ENCODE assay signal across 13 mouse cellular contexts in the genomic region with DNA sequence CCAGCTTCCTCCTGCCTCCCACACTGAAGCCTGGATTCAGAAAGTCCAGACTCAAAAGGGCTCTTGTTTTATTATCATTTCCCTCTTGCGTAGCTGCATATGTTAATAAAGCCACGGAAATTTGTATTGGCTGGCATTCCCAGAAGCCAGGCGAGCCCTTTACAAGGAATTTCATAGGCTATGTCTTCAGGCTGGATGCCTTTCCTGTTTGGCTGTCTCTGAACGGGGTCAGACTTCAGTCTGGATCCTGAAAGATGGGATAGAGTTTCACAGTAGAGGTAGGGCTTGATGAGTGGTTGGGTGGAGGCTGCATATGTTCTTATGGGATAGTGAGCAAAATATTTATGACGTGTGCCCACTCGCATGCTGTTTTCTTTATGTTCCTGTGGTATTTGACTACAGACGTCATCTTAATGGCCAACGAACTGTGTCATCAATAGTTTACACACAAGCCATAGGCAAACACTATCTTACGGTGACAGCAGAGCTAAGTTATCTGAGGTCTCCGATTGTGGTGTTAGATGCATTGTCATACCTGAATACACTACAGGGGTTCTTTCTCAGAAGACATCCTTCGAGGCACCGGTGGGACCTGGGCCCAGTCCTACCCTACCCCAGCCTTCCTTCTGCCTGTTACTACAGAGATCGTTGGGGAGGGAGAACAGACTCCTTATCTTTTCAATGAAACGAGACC.
DNase-seq lines count a peak whose midpoint lies in the region; ATAC-seq and TF ChIP-seq lines count a peak whose summit lies in the region.
"Had no signal": no experiment of that assay in that cellular context is flagged by ENCODE, and none has a peak within 500 bp of the region (broad histone marks: within the 10 kb centered on the region; RNA-seq: fewer than 3 reads in every experiment).

No protein-coding gene starts in this region.

- H3K9me3 ChIP-seq in heart, embryonic 13.5 days, result no peaks in the 10 kb centered on the region
- H3K9me3 ChIP-seq in midbrain, embryonic 13.5 days, result no peaks in the 10 kb centered on the region
- H3K9me3 ChIP-seq in midbrain, embryonic 10.5 days (replicated peaks), result no peaks in the 10 kb centered on the region
- H3K9me3 ChIP-seq in intestine, postnatal 0 days (ENCODE audit: control insufficient read depth), result no peaks in the 10 kb centered on the region
- H3K9me3 ChIP-seq: megakaryocyte, embryonic 14.5 days had no signal

- peaks cover 49% of the 10 kb centered on the region for H3K4me1 ChIP-seq in heart, embryonic 13.5 days
- peaks cover 27% of the 10 kb centered on the region for H3K4me1 ChIP-seq in midbrain, embryonic 13.5 days (replicated peaks)
- H3K4me1 ChIP-seq in midbrain, embryonic 10.5 days, result peaks cover 10% of the 10 kb centered on the region; the same call in 1 of the 2 replicates
- peaks cover 20% of the 10 kb centered on the region for H3K4me1 ChIP-seq in intestine, postnatal 0 days (replicated peaks; ENCODE audit: control insufficient read depth, insufficient read depth, low read length)

- no peak for TF ChIP-seq CTCF in intestine, postnatal 0 days (IDR thresholded peaks at IDR 0.05; ENCODE audit: low read depth)

- 0 out of 2 replicates have a peak overlapping the region, but pooled peaks have one; percentile 25 for H3K9ac ChIP-seq in heart, embryonic 13.5 days
- no peak overlapping the region for H3K9ac ChIP-seq in midbrain, embryonic 13.5 days (replicated peaks)
- no peak overlapping the region for H3K9ac ChIP-seq in intestine, postnatal 0 days (ENCODE audit: low read depth, low read length)
- H3K9ac ChIP-seq: hindbrain, embryonic 14.5 days had no signal

- H3K4me3 ChIP-seq in heart, embryonic 13.5 days, result no peak overlapping the region
- H3K4me3 ChIP-seq in midbrain, embryonic 13.5 days (replicated peaks), result no peak overlapping the region
- no peak overlapping the region for H3K4me3 ChIP-seq in midbrain, embryonic 10.5 days
- no peak overlapping the region for H3K4me3 ChIP-seq in intestine, postnatal 0 days (ENCODE audit: low read depth, low read length)
- H3K4me3 ChIP-seq: megakaryocyte, embryonic 14.5 days had no signal

- WGBS in heart, embryonic 13.5 days, result 68% methylated on average over 14 of the region's 14 CpGs
- 85% methylated on average over 14 of the region's 14 CpGs for WGBS in midbrain, embryonic 13.5 days
- WGBS in midbrain, embryonic 10.5 days, result 89% methylated on average over 14 of the region's 14 CpGs
- WGBS in intestine, postnatal 0 days, result 57% methylated on average over 14 of the region's 14 CpGs

- no peak overlapping the region for H3K4me2 ChIP-seq in heart, embryonic 13.5 days
- no peak overlapping the region for H3K4me2 ChIP-seq in midbrain, embryonic 13.5 days (replicated peaks)
- peak overlapping the region; percentile 48; the same call in 1 of the 2 replicates for H3K4me2 ChIP-seq in intestine, postnatal 0 days (replicated peaks; ENCODE audit: low read depth)
- H3K4me2 ChIP-seq: hindbrain, embryonic 14.5 days had no signal

- no peaks in the 10 kb centered on the region for H3K27me3 ChIP-seq in heart, embryonic 13.5 days (replicated peaks)
- no peaks in the 10 kb centered on the region for H3K27me3 ChIP-seq in midbrain, embryonic 13.5 days
- no peaks in the 10 kb centered on the region for H3K27me3 ChIP-seq in midbrain, embryonic 10.5 days (ENCODE audit: low read depth, poor library complexity, severe bottlenecking)
- no peaks in the 10 kb centered on the region for H3K27me3 ChIP-seq in intestine, postnatal 0 days (replicated peaks; ENCODE audit: control insufficient read depth, insufficient read depth, low read length)
- H3K27me3 ChIP-seq: megakaryocyte, embryonic 14.5 days had no signal

- H3K27ac ChIP-seq in heart, embryonic 13.5 days (replicated peaks), result peak overlapping the region; percentile 62
- peak overlapping the region; percentile 3; the same call in 1 of the 2 replicates for H3K27ac ChIP-seq in midbrain, embryonic 13.5 days
- H3K27ac ChIP-seq in midbrain, embryonic 10.5 days (replicated peaks), result no peak overlapping the region
- H3K27ac ChIP-seq in intestine, postnatal 0 days (ENCODE audit: low read depth, low read length), result peak overlapping the region; percentile 82
- H3K27ac ChIP-seq: hindbrain, embryonic 14.5 days had no signal

- H3K36me3 ChIP-seq in heart, embryonic 13.5 days, result peaks cover 14% of the 10 kb centered on the region; the same call in 1 of the 2 replicates
- H3K36me3 ChIP-seq in midbrain, embryonic 13.5 days, result peaks cover 13% of the 10 kb centered on the region; the same call in 1 of the 2 replicates
- H3K36me3 ChIP-seq in midbrain, embryonic 10.5 days, result peaks cover 67% of the 10 kb centered on the region
- peaks cover 15% of the 10 kb centered on the region for H3K36me3 ChIP-seq in intestine, postnatal 0 days (ENCODE audit: control insufficient read depth, insufficient read depth)

- ATAC-seq in heart, embryonic 13.5 days (ENCODE audit: extremely low read depth, insufficient number of reproducible peaks, low FRiP score, low TSS enrichment), result no peak
- ATAC-seq in midbrain, embryonic 13.5 days, result no peak
- peak; percentile 20; the same call in 1 of the 2 replicates for ATAC-seq in intestine, postnatal 0 days

- no peak for DNase-seq in heart, adult 9 months (ENCODE audit: low spot score in 2 of 2)
- no peak for DNase-seq in midbrain, embryonic 10.5 days (ENCODE audit: low spot score)
- DNase-seq in left cerebral cortex, adult 9 months (ENCODE audit: low spot score in 2 of 2), result no peak
- no peak for DNase-seq in ovary, postnatal 10 days (ENCODE audit: low spot score)
- DNase-seq: kidney, adult 18-20 months; layer of hippocampus, postnatal 36 days; left cerebral cortex, postnatal 4 days; lung, adult 2 months had no signal
